Mouse (Mus musculus) urinary bladder, adult 18-20 months (tissue): ENCODE results near the gene Gm8439.
"Not testable (repeated sequence)": the region's sequence is repeated elsewhere in the genome, so short reads cannot be mapped to it uniquely, and the experiment has no call there.

ENCODE experiments used
- DNase-seq, 2 experiments: peaks; one replicate each; pipeline ENCODE4 v3.0.0; 2022; ENCODE audit warnings: low spot score in 2 of 2, mixed read lengths in 2 of 2

Gm8439 gene

GRCm38 (mm10) chr4:120588445-120588844 is at the start of gene Gm8439:
Gene Gm8439, plus strand, starts transcription at chr4:120588745.
- DNase-seq: no peak

GRCm38 (mm10) chr4:120544896-120545295 is 43.6 kb upstream of the Gm8439 start:
- no peak for DNase-seq

- DNase-seq: no peak
These were observed 32.0 kb upstream of the Gm8439 start for GRCm38 (mm10) chr4:120556592-120556991.

- DNase-seq: no peak
These were observed 22.8 kb upstream of the Gm8439 start for GRCm38 (mm10) chr4:120565726-120566125.

- DNase-seq: no peak
These were observed 20.5 kb upstream of the Gm8439 start for GRCm38 (mm10) chr4:120568005-120568404.

GRCm38 (mm10) chr4:120569025-120569424 is 19.5 kb upstream of the Gm8439 start:
- no peak for DNase-seq

GRCm38 (mm10) chr4:120569486-120570437 is 18.8 kb upstream of the Gm8439 start, which contains the start of gene Ctps:
Gene Ctps, minus strand, starts transcription at chr4:120570276.
- peak; percentile 89 to 95 for DNase-seq

- no peak for DNase-seq
These were observed 18.0 kb upstream of the Gm8439 start for GRCm38 (mm10) chr4:120570438-120571069.

GRCm38 (mm10) chr4:120571070-120571464 is 17.5 kb upstream of the Gm8439 start:
- no peak for DNase-seq

- DNase-seq: no peak
These were observed 16.9 kb upstream of the Gm8439 start for GRCm38 (mm10) chr4:120571691-120572090.

GRCm38 (mm10) chr4:120580894-120581293 is 7.7 kb upstream of the Gm8439 start:
- DNase-seq: no peak

- no peak for DNase-seq
These were observed 6.8 kb upstream of the Gm8439 start for GRCm38 (mm10) chr4:120581711-120582110.

GRCm38 (mm10) chr4:120586986-120587385 is 1.6 kb upstream of the Gm8439 start:
- no peak for DNase-seq

- DNase-seq: no peak
These were observed 525 bp downstream of the Gm8439 start for GRCm38 (mm10) chr4:120589070-120589469.

- peak in 1 of 2 experiments; percentile 32 for DNase-seq
These were observed 1.4 kb downstream of the Gm8439 start for GRCm38 (mm10) chr4:120589815-120590422.

GRCm38 (mm10) chr4:120590973-120591372 is 2.4 kb downstream of the Gm8439 start:
- DNase-seq: no peak

GRCm38 (mm10) chr4:120596210-120596609 is 7.7 kb downstream of the Gm8439 start:
- DNase-seq: not testable (repeated sequence)

- DNase-seq: no peak
These were observed 10.4 kb downstream of the Gm8439 start for GRCm38 (mm10) chr4:120598922-120599321.

- DNase-seq: no peak
These were observed 13.2 kb downstream of the Gm8439 start for GRCm38 (mm10) chr4:120601774-120602173.

- no peak for DNase-seq
These were observed 14.1 kb downstream of the Gm8439 start for GRCm38 (mm10) chr4:120602669-120603068.

GRCm38 (mm10) chr4:120606941-120607340 is 18.4 kb downstream of the Gm8439 start:
- no peak for DNase-seq

- DNase-seq: no peak
These were observed 22.5 kb downstream of the Gm8439 start for GRCm38 (mm10) chr4:120611005-120611404.
